Mouse (Mus musculus) bone marrow macrophage, adult 2 months (primary cell): ENCODE measurements at regions not wholly inside any gene's neighbourhood (a gene's known extent, or its start where the extent isn't known, plus 50 kb on each side); places are given as distances from the start of the nearest gene placed in this dataset.

ENCODE experiments used
- H3K27ac ChIP-seq: 2 replicates; pipeline ENCODE4 v1.5.1; 2012; ENCODE audit warnings: low read depth, low read length; ENCODE audit not compliant: insufficient read depth
- H3K4me1 ChIP-seq: 2 replicates; pipeline ENCODE4 v1.6.1; 2012; ENCODE audit warnings: low read length; ENCODE audit not compliant: control insufficient read depth, insufficient read depth
- H3K4me3 ChIP-seq: 2 replicates; pipeline ENCODE4 v1.5.1; 2012; ENCODE audit warnings: mild to moderate bottlenecking, low read length, moderate library complexity; ENCODE audit not compliant: insufficient read depth
- CTCF ChIP-seq: IDR thresholded peaks from 2 replicates; pipeline ENCODE4 v1.5.1; 2012; ENCODE audit warnings: low read depth, mild to moderate bottlenecking, low read length, moderate library complexity
- POLR2A ChIP-seq: IDR thresholded peaks from 2 replicates; pipeline ENCODE4 v1.6.1; 2012; ENCODE audit warnings: mild to moderate bottlenecking, low read depth, low read length, borderline replicate concordance

DNA sequence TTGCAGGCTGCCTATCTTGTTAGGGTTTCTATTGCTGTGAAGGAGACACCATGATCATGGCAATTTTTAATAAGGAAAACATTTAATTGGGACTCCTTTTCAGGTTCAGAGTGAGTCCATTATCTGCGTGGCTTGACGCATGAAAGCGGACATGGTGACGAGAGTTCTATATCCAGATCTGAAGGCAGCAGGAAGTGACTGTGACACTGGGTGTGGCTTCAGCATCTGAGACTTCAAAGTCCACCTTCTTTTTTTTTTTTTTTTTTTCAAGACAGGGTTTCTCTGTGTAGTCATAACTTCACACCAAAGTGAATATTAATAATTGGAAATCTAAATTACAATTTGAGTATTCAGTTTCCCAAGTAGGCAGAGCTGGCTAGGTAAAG lies 118.1 kb downstream of the Sptssa start:
- no peak overlapping the region for H3K4me3 ChIP-seq
- H3K4me1 ChIP-seq, result no peaks in the 10 kb centered on the region
- TF ChIP-seq CTCF, result no peak
- no peak for TF ChIP-seq POLR2A
- H3K27ac ChIP-seq, result no peak overlapping the region

DNA sequence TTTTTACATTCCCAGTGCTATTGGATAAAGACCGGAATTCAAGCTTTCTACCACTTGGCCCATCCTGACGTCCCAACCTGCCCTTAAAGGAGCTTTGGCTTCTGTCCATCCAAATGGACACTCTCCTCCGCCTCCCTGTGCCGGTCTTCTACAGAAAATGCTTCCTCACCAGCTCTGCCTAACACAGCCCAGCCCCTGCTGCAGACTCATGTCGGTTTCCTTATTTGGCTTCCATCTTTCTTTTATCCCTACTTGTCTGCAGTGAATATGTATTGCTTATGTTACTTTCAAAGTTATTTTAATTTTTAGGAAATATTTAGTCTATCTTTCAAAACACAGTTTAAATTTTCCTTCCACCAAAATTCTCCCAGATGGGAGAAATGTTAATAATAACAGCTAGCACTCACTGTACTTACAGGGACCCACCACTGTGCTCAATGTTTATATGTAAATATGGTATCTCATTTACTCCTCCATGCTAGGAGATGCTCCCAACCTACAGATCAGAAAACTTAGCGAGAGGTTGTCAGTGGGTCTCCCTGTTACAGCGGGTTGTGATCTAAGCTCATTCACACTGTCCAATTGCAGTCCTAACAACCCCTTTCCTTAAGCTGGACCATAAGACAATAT lies 118.6 kb downstream of the Sptssa start:
- Histone ChIP-seq H3K4me1 (no peaks in the 10 kb centered on the region), H3K27ac (no peak overlapping the region), H3K4me3 (no peak overlapping the region)
- TF ChIP-seq POLR2A (no peak), CTCF (no peak)

DNA sequence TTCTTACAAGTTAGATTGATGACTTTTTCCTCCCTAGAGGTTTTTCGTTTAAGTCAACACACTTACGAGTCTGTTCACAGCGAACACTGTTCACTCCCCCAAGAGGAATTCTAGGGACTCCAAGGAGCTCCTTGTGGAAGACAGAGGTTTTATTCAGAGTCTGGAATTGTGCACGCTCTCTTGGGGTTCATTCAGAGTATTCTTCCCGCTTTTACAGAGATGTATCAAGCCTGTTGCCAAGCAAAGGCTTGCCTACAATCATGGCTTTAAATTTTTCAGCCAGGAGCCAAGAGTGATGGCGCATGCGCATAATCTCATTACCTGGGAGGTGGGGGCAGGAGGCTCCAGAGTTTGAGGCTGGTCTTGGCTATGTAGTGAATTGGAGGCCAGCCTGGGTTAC lies 119.4 kb downstream of the Sptssa start:
- H3K4me1 ChIP-seq, result no peaks in the 10 kb centered on the region
- no peak overlapping the region for H3K4me3 ChIP-seq
- no peak for TF ChIP-seq CTCF
- TF ChIP-seq POLR2A, result no peak
- no peak overlapping the region for H3K27ac ChIP-seq

DNA sequence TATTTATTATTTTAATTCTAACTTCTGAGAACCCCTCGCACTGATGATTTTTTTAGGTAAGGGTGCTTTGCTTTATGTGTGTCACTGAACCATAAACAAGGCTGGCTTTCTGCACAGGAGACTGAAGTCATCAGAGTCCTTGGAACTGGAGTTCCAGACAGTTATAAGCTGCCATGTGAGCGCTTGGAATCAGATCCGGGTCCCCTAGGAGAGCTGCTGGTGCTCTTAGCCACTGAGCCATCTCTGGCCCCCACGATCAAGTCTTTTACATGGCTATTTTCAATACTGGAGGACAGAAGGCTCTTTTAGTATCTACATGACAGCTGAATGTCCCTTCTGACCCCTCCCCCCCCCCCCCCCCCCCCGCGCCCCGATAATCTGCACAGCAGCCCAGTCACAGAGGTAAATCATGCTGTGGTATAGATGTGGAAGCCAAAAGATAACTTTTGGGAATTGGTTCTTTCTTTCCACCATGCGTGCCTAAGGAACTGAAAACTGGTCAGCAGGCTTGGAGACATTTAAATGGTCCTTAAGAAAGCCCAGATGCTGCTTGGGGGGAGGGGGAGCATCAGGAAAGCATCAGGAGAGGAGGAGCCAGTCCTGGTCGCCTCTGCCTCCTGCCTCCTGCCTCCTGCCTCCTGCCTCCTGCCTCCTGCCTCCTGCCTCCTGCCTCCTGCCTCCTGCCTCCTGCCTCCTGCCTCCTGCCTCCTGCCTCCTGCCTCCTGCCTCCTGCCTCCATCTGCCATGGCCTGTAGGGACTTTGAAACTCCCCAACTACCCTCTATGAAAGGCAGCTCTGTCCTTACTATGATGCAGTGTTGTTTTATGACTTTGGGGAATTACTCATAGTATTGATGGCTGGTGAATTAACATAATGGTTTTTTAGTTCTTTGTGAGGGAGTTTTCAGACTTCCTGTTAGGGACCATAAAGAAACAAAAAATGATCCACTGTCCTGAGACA lies 120.5 kb downstream of the Sptssa start:
- Histone ChIP-seq H3K4me3 (no peak overlapping the region), H3K27ac (no peak overlapping the region), H3K4me1 (no peaks in the 10 kb centered on the region)
- no peak for TF ChIP-seq POLR2A
- no peak for TF ChIP-seq CTCF

DNA sequence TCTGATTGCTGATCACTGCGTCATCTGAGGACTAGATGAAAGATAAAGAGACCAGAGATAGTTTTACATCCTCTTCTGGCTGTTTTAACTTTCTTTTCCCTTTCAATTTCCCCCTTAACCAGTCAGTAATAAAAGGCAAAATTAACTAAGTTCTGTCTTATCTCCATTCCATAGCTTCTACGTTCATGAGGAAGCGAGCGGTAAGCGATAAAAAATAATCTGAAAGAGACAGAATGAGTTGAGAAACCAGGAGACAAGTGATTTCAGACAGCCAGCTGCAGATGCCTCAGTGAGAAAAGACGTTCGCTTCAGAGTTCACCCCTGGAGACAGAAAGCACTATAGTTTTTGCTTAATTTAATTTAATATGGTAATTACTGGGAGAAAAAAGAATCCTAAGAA lies 121.5 kb downstream of the Sptssa start:
- TF ChIP-seq POLR2A, result no peak
- TF ChIP-seq CTCF, result no peak
- Histone ChIP-seq H3K4me1 (no peaks in the 10 kb centered on the region), H3K27ac (no peak overlapping the region), H3K4me3 (no peak overlapping the region)

DNA sequence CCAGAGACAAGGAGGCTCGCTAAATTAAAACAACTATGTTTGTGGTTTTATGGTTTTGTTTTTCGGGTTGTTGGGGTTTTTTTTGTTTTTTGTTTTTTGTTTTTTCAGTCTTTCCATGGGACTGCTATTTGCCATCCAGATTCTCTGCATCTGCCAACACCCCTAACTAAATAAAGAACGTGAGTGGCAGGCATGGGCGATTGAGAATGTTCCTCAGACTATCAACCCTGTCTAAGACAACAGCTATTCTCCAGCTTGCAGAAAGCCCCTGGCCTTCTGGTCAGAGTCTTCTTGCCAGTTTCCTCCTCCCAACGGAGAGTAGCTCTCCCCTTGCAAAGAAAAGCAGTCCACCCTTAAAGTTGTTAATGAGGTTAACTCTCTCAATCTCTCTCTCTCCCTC lies 123.2 kb downstream of the Sptssa start:
- no peak overlapping the region for H3K27ac ChIP-seq
- TF ChIP-seq POLR2A, result no peak
- no peak for TF ChIP-seq CTCF
- H3K4me1 ChIP-seq, result no peaks in the 10 kb centered on the region

DNA sequence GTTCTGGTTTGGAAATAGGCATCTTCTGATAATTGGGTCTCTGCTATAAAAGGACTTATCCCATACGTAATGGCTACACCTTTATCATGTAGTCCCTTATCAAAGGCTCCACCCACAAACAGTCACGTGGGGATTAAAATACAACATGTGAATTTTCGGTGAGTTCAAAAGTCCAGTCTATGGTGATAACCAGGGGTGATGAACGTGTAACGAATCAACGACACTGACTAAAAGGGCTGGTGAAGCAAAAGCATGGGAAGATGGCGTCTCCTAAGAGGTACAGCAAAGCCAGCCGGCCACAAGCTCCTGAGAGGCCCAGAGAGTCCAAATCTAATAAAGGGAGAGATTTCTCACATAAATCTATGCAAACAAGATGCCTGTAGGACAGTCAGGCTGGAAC lies 124.3 kb downstream of the Sptssa start:
- TF ChIP-seq CTCF (no peak), POLR2A (no peak)
- Histone ChIP-seq H3K4me3 (no peak overlapping the region), H3K27ac (no peak overlapping the region), H3K4me1 (no peaks in the 10 kb centered on the region)

More for the DNA sequence above, 123.2 kb downstream of the Sptssa start:
- H3K4me3 ChIP-seq, result no peak overlapping the region

DNA sequence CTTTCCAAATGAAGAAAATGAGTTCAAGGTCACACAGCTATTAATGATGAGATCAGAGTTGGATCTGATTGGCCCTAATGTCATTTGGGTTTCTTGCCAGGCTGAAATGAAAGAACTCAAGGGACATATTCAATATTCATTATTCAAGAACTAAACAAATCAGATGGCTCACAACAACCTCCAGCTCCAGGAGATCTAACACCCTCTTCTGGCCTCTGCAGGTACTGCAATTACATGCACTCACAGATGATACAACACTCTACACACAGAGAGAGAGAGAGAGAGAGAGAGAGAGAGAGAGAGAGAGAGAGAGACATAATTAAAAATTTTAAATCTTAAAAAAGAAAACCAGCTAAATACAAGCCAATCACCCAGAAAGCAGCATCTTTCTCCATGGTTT lies 128.3 kb downstream of the Sptssa start:
- TF ChIP-seq CTCF (no peak), POLR2A (no peak)
- Histone ChIP-seq H3K4me1 (no peaks in the 10 kb centered on the region), H3K4me3 (no peak overlapping the region), H3K27ac (no peak overlapping the region)

DNA sequence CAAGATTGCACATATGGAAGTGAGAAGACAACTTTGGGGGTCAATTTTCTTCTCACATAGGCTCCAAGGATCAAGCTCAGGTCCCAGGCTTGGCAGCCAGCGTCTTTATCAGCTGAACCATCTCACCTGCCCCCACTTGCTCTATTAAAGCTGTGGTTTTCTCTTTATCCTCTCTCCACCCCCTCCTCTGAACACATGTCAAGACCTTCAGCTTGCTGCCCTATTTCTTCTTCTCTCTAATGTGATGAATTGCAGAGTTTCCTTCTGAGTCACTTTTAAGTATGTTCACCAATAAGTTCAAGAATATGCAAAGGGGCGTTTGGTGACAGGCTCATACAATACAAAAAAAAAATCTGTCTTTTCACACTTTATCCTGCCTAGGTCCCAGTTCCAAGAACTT lies 128.8 kb downstream of the Sptssa start:
- TF ChIP-seq POLR2A (no peak), CTCF (no peak)
- H3K27ac ChIP-seq, result no peak overlapping the region
- no peak overlapping the region for H3K4me3 ChIP-seq
- no peaks in the 10 kb centered on the region for H3K4me1 ChIP-seq

DNA sequence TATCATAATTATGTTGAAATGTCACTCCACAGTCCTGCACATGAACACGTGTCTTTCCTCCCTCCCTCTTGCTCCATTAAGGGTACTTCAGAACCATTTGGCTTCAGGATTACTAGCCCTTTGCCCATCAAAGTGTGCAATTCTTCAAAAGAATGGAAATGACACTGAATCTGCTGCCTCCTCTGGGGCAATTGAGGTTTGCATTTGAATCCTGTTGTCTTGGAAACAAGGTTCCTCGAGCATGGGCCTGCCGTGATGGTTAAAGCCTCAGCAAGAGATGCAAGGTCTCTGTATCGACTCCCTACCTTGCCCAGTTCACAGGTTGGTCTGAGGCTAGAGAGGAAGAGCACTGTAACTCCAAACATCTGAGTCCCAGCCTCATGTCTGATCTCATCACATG lies 136.0 kb downstream of the Sptssa start:
- no peak overlapping the region for H3K4me3 ChIP-seq
- H3K27ac ChIP-seq, result no peak overlapping the region
- no peak for TF ChIP-seq CTCF
- no peak for TF ChIP-seq POLR2A
- H3K4me1 ChIP-seq, result peaks cover 7% of the 10 kb centered on the region
